Mouse (Mus musculus): ENCODE measurements around the gene Gfer. TPM values are rescaled to one million over a fixed set of nuclear protein-coding genes. Genes with fewer than 3 reads are reported as not detected.

Gene Gfer
- polyA plus RNA-seq, 1 experiment from 2014 or later: 53.5 TPM

DNA sequence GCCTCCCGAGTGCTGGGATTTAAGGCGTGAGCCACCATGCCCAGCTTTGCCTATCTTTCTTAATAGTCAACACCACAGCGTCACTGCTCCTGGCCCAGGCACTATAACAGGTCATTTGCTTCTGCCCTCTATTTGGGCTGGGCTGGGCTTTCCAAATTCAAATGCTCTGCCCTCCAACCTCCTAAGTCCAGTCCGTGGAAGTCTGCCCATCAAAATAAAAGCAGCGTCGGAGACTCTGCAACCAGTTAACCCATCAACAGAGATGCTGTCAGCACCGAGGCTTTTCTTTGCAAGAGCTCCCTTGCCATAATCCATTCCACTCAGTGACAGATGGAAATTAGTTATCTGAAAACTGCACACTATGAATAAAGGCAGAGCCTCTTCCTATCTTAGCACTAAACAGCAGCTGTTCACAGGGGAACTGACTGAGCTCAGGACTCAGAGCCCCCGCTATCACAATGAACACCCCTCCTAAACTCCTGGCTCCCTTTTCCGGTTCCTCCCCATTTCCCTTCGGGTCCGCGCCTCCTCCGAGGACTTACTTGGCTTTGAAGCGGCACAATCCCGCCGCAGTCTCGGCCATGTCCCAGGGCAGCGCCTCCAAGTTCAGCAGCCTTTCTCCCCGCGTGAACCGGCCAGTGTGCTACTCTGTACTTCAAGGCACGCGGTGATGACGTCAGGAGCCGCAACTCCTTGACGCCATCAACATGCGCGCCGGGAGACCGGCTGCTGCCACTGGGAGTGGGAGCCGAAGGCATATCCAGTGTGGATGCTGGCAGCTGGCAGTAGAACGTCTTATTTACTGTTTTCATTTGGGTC is 11.2 kb upstream of the Gfer start, which contains the start of gene Tbl3:
Tbl3 (minus strand) TSS at position 679 of the 819 bp plus-strand sequence.
- peaks cover 14% of the 10 kb centered on the region; the same call in 1 of the 2 replicates for H3K4me1 ChIP-seq (replicated peaks)
- H3K4me3 ChIP-seq (replicated peaks): peak within 1 kb of the TSS; percentile 85
- no peaks in the 10 kb centered on the region for H3K9me3 ChIP-seq
- peak within 1 kb of the TSS; percentile 78 for H3K27ac ChIP-seq
- H3K4me2 ChIP-seq: peak within 1 kb of the TSS; percentile 85
- 4% methylated on average over 32 of the region's 32 CpGs for WGBS
- peaks cover 32% of the 10 kb centered on the region for H3K36me3 ChIP-seq
- peak; percentile 78; the same call in 1 of the 2 replicates for ATAC-seq (ENCODE audit: insufficient number of reproducible peaks, insufficient read depth, low FRiP score, low TSS enrichment, low read depth)
- H3K27me3 ChIP-seq: no peaks in the 10 kb centered on the region
- peak within 1 kb of the TSS; percentile 73 for H3K9ac ChIP-seq (replicated peaks)

DNA sequence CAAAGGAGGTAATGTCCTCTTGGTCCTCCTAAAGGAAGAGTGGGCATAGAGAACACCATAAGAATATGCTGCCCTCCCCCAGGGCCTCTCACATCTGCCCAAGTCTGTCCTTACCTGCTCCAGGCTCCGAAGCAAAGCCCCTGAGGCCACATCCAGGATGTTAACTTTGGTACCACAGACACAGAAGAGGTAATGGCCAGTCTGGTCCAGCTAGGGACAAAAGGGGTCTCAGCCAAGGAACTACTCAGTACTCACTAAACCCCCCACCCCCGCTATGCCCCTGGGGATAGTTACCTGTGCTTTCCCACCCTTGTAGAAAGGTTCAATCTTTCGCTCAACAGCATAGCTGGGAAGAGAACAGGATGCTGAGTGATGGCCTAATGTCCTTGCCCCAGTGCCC is 9.9 kb upstream of the Gfer start:
- no peak overlapping the region; the same call in 1 of the 2 replicates for H3K4me2 ChIP-seq
- no peak for ATAC-seq (ENCODE audit: insufficient number of reproducible peaks, insufficient read depth, low FRiP score, low TSS enrichment, low read depth)
- H3K36me3 ChIP-seq: peaks cover 46% of the 10 kb centered on the region

DNA sequence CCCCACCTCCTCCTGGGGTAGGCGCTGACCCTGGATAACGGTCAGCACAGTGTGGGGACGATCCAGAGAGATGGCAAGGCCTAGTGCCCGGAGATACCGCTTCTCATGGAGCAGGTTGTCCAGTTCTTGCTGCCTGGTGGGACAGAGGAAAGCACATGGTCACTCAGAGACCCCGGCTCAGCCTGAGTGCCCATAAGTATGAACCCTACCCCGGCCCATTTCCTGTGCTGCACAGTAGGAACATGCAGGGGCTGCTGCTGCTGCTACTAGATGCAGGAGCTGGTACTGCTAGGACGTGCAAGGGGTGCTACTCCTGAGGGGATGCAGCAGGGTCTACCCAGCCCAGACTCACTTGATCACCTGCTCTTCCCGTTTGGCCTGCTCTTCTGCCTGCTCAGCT is 5.3 kb upstream of the Gfer start:
- ATAC-seq (ENCODE audit: insufficient number of reproducible peaks, insufficient read depth, low FRiP score, low TSS enrichment, low read depth): no peak
- Histone ChIP-seq H3K4me3 (replicated peaks) (no peak overlapping the region), H3K9me3 (no peaks in the 10 kb centered on the region), H3K27me3 (no peaks in the 10 kb centered on the region), H3K4me1 (replicated peaks) (peaks cover 16% of the 10 kb centered on the region), H3K9ac (replicated peaks) (no peak overlapping the region), H3K36me3 (peaks cover 61% of the 10 kb centered on the region), H3K4me2 (no peak overlapping the region), H3K27ac (no peak overlapping the region)
- 88% methylated on average over 9 of the region's 9 CpGs for WGBS

More for the DNA sequence above, 9.9 kb upstream of the Gfer start:
- peaks cover 14% of the 10 kb centered on the region; the same call in 1 of the 2 replicates for H3K4me1 ChIP-seq (replicated peaks)
- WGBS: 93% methylated on average over 3 of the region's 3 CpGs
- H3K27me3 ChIP-seq: no peaks in the 10 kb centered on the region
- no peaks in the 10 kb centered on the region for H3K9me3 ChIP-seq
- H3K9ac ChIP-seq (replicated peaks): no peak overlapping the region
- H3K4me3 ChIP-seq (replicated peaks): no peak overlapping the region
- H3K27ac ChIP-seq: no peak overlapping the region

DNA sequence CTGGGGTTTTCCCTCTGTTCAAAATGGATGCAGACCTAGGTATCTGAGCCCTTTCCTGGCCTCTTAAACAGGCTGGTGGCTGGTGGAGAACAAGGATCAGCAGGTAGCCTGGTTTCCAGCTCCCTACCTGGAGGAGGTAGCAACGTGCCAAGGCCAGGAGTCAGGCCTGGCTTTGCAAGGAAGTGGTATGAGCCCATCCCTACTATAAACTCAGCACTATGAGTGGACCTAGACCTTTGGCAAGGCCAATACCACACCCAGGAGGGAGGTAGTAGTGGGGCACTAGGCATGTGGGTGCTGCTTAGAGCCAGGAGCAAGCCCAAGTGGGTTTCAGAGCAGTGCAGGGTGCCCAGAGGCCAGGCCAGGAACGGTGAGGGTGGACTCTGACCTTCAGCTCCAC is 3.5 kb upstream of the Gfer start:
- ATAC-seq (ENCODE audit: insufficient number of reproducible peaks, insufficient read depth, low FRiP score, low TSS enrichment, low read depth): no peak
- peaks cover 20% of the 10 kb centered on the region for H3K4me1 ChIP-seq (replicated peaks)
- no peaks in the 10 kb centered on the region for H3K9me3 ChIP-seq
- H3K27ac ChIP-seq: no peak overlapping the region
- no peak overlapping the region for H3K4me2 ChIP-seq
- no peak overlapping the region for H3K4me3 ChIP-seq (replicated peaks)
- peaks cover 50% of the 10 kb centered on the region for H3K36me3 ChIP-seq
- H3K27me3 ChIP-seq: no peaks in the 10 kb centered on the region
- 82% methylated on average over 2 of the region's 2 CpGs for WGBS
- H3K9ac ChIP-seq (replicated peaks): no peak overlapping the region

DNA sequence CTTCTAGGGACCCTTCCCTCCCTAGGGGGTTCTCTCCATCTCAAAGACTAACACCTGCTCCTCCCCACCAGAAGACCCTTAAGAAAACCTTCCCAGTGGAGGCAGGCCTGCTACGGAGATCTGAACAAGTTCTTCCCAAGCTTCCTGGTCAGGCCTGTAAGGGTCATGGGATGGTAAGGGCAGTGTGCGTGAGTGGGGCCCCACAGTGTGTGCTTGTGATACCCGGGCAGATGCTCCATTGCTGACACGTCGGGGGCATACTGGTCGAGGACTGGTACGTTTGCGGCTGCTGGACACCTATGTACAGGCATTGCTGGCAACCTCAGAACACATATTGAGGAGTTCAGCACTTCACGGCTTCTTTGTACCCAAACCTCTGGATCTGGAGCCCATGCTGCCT is 2.8 kb upstream of the Gfer start:
- Histone ChIP-seq H3K27ac (no peak overlapping the region), H3K4me3 (replicated peaks) (no peak overlapping the region), H3K4me1 (replicated peaks) (peaks cover 24% of the 10 kb centered on the region), H3K27me3 (no peaks in the 10 kb centered on the region), H3K9ac (replicated peaks) (no peak overlapping the region), H3K36me3 (peaks cover 47% of the 10 kb centered on the region), H3K9me3 (no peaks in the 10 kb centered on the region), H3K4me2 (no peak overlapping the region)
- WGBS: 71% methylated on average over 9 of the region's 9 CpGs
- ATAC-seq (ENCODE audit: insufficient number of reproducible peaks, insufficient read depth, low FRiP score, low TSS enrichment, low read depth): no peak

DNA sequence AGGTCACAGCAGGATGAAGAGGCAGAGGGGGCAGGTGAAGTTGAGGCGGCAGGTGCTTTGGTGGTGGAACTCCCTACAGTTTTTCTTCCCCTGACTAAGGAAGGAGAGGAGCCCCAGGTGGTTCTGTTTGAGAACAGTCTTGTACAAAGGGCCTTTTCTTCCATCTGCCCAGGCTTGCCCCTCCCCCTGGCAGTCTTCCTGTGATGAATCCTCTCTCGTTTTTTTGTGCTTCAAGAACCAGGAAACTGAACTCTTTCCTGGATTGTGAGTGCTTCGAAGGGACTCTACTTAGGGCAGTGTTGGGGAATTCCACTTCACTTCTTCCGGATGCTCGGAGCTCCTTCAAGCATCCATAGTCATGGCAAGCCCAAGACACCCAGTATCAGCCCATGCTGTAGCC is 2.0 kb upstream of the Gfer start:
- Histone ChIP-seq H3K36me3 (peaks cover 46% of the 10 kb centered on the region), H3K4me2 (no peak overlapping the region; the same call in 1 of the 2 replicates), H3K9ac (replicated peaks) (no peak overlapping the region), H3K27me3 (no peaks in the 10 kb centered on the region), H3K9me3 (no peaks in the 10 kb centered on the region), H3K4me1 (replicated peaks) (peaks cover 24% of the 10 kb centered on the region), H3K4me3 (replicated peaks) (no peak overlapping the region), H3K27ac (0 out of 2 replicates have a peak overlapping the region, but pooled peaks have one; percentile 23)
- WGBS: 36% methylated on average over 5 of the region's 5 CpGs
- no peak for ATAC-seq (ENCODE audit: insufficient number of reproducible peaks, insufficient read depth, low FRiP score, low TSS enrichment, low read depth)

DNA sequence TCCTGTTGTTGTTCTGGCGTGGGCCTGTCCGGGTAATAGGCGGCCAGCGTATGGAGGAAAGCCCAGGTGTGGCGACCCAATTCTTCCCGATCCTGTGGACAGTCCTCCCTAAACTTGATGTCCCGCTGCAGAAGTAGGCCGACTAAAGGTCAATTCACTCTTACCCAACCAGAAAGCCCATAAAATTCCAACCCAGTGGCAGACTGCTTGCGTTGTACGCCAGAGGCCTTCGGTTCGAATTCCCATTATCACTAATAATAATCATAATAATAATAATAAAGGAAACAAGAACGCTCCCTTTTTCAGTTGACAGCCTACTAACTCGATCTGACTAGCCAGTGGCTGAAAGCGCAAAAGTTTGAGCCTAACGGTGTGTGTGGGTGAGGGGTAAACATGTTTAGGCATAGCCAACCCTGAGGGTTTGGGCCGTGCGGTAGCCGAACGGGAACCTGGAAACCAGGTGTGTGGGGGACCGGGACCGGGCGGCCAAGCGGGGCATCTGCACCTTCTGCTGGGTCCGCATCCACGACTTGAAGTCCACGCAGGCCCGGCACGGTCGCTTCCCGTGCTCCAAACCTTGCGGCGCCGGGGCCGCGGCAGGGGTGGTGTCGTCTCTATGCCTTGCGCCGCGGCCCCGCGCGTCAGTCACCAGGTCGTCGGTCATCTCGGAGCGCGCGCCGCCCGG is 488 bp downstream of the Gfer start:
- peak; percentile 21; the same call in 1 of the 2 replicates for ATAC-seq (ENCODE audit: insufficient number of reproducible peaks, insufficient read depth, low FRiP score, low TSS enrichment, low read depth)
- Histone ChIP-seq H3K27me3 (peaks cover 15% of the 10 kb centered on the region), H3K4me3 (replicated peaks) (peak overlapping the region; percentile 88), H3K9me3 (no peaks in the 10 kb centered on the region), H3K9ac (replicated peaks) (peak overlapping the region; percentile 87), H3K36me3 (peaks cover 32% of the 10 kb centered on the region), H3K4me1 (replicated peaks) (peaks cover 24% of the 10 kb centered on the region), H3K4me2 (peak overlapping the region; percentile 73), H3K27ac (peak overlapping the region; percentile 91)
- WGBS: 8% methylated on average over 44 of the region's 51 CpGs

DNA sequence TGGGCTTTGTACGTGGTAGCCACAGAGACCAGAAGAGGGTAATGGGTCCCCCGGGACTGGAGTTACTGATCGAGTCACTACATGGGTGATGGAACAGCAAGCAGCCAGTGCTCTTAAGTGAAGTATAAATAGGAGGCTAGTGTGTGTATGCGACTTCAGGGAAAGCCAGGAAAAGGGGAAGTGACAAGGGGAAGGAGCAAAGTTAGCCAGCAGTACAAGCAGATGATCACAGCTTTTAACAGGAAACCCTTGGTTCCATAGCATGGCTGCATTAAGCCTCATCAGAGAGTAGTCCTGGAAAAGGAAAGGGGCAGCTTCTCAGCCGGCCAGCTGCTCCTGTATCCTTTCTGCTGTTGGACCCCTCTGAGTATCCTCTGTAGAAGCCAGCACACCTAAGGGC is 3.6 kb downstream of the Gfer start:
- Histone ChIP-seq H3K9me3 (no peaks in the 10 kb centered on the region), H3K4me1 (replicated peaks) (peaks cover 30% of the 10 kb centered on the region), H3K27me3 (peaks cover 46% of the 10 kb centered on the region), H3K36me3 (peaks cover 21% of the 10 kb centered on the region), H3K4me2 (no peak overlapping the region), H3K27ac (no peak overlapping the region), H3K9ac (replicated peaks) (no peak overlapping the region), H3K4me3 (replicated peaks) (no peak overlapping the region)
- no peak for ATAC-seq (ENCODE audit: insufficient number of reproducible peaks, insufficient read depth, low FRiP score, low TSS enrichment, low read depth)
- 90% methylated on average over 5 of the region's 5 CpGs for whole genome bisulfite sequencing

DNA sequence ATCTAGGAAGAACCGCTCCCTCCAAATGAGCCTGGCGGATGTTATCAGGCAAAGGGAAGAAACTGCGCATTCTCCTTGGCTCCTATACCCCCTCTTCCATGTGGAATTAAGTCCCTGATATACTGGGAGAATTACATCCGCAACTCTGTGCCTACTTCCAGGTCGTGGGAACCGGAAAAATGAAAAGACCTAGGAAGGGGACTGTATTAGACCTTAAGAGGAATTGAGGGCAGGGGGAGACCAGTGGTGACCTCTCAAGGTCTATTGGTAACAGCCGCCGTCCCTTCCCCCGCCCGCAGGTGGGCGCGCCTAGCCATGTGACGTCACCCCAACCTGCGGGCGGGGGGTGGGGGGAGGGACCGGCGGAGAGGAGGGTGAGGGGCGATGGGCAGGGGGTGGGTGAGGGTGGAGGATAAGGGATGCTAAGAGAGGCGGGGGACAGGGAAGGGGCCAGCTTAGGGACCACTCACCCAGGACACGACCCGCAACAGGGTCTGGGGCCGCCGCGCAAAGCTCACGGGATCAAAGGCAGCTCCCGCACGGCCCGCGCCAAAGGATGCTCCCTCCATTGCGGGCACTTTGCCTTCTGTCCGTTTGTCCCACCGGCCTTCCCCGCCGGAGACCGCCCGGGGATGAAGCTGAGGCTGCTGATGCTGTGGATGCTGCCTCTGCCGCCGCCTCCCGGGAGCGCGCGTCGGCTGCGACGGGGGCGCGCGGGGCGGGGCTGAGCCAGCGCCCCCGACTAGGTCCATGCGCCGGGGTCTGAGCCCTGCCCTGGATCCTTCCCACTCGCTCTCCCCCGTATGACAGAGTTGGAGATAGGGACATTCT is 6.5 kb downstream of the Gfer start, which contains the start of gene Syngr3:
Syngr3 (minus strand) TSS at position 705 of the 831 bp plus-strand sequence.
- H3K4me2 ChIP-seq: peak within 1 kb of the TSS; percentile 94
- H3K9ac ChIP-seq (replicated peaks): peak within 1 kb of the TSS; percentile 74
- no peak within 1 kb of the TSS for H3K27ac ChIP-seq
- H3K4me1 ChIP-seq (replicated peaks): peaks cover 19% of the 10 kb centered on the region
- peaks cover 21% of the 10 kb centered on the region for H3K36me3 ChIP-seq
- 1% methylated on average over 50 of the region's 55 CpGs for WGBS
- H3K27me3 ChIP-seq: peaks cover 63% of the 10 kb centered on the region
- H3K4me3 ChIP-seq (replicated peaks): peak within 1 kb of the TSS; percentile 70
- no peaks in the 10 kb centered on the region for H3K9me3 ChIP-seq
- peak; percentile 35; the same call in 1 of the 2 replicates for ATAC-seq (ENCODE audit: insufficient number of reproducible peaks, insufficient read depth, low FRiP score, low TSS enrichment, low read depth)

DNA sequence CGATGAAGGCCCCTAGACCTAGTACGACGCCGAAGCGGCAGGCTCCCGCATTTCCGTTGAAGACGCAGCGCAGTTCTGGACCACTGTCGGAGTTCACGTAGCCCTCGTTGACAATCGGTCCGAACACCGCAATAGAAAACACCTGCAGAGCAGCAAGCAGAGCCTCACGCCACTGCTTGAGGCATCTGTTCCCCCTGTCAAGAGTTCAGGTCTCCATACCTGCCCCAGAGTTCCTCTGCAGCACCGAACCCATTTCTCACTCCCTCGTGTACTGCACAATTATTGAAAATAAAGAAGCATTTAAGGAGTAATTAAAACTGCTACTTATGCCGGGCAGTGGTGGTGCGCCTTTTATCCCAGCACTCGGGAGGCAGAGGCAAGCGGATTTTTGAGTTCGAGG is 8.4 kb downstream of the Gfer start:
- Histone ChIP-seq H3K9me3 (no peaks in the 10 kb centered on the region), H3K4me1 (replicated peaks) (peaks cover 15% of the 10 kb centered on the region), H3K27ac (no peak overlapping the region), H3K9ac (replicated peaks) (peak overlapping the region; percentile 37; the same call in 1 of the 2 replicates), H3K36me3 (peaks cover 8% of the 10 kb centered on the region), H3K4me2 (peak overlapping the region; percentile 52), H3K27me3 (peaks cover 63% of the 10 kb centered on the region), H3K4me3 (replicated peaks) (peak overlapping the region; percentile 29)
- ATAC-seq (ENCODE audit: insufficient number of reproducible peaks, insufficient read depth, low FRiP score, low TSS enrichment, low read depth): no peak
- WGBS: 18% methylated on average over 23 of the region's 23 CpGs
